Comparison of ENCODE assay signal across 9 mouse cellular contexts in genomic region chr13:52977221-52977609, GRCm38 (mm10). TPM values are rescaled to one million over a fixed set of nuclear protein-coding genes. Genes with fewer than 3 reads are reported as not detected.
A peak's percentile ranks its signal among the peaks of the same experiment; 100 is the strongest.
DNase-seq lines count a peak whose midpoint lies in the region; ATAC-seq and TF ChIP-seq lines count a peak whose summit lies in the region.
"Had no signal": no experiment of that assay in that cellular context is flagged by ENCODE, and none has a peak within 500 bp of the region (broad histone marks: within the 10 kb centered on the region; RNA-seq: fewer than 3 reads in every experiment).

No protein-coding gene starts in this region.

- H3K4me2 ChIP-seq in forebrain, embryonic 12.5 days, result peak overlapping the region; percentile 99
- peak overlapping the region; percentile 4; the same call in 1 of the 2 replicates for H3K4me2 ChIP-seq in liver, embryonic 15.5 days
- no peak overlapping the region for H3K4me2 ChIP-seq in liver, embryonic 12.5 days
- H3K4me2 ChIP-seq in hindbrain, embryonic 16.5 days (ENCODE audit: low read length), result peak overlapping the region; percentile 92
- peak overlapping the region; percentile 95 for H3K4me2 ChIP-seq in myocyte (ENCODE audit: low read depth)

- peaks cover 47% of the 10 kb centered on the region for H3K4me1 ChIP-seq in forebrain, embryonic 12.5 days
- H3K4me1 ChIP-seq in forebrain, embryonic 10.5 days, result peaks cover 69% of the 10 kb centered on the region
- peaks cover 48% of the 10 kb centered on the region for H3K4me1 ChIP-seq in liver, embryonic 15.5 days (replicated peaks)
- peaks cover 35% of the 10 kb centered on the region for H3K4me1 ChIP-seq in liver, embryonic 12.5 days
- peaks cover 30% of the 10 kb centered on the region for H3K4me1 ChIP-seq in hindbrain, embryonic 16.5 days (ENCODE audit: control insufficient read depth, insufficient read depth, low read depth, low read length)

- H3K36me3 ChIP-seq in forebrain, embryonic 12.5 days (replicated peaks), result no peaks in the 10 kb centered on the region
- H3K36me3 ChIP-seq in forebrain, embryonic 10.5 days (replicated peaks), result no peaks in the 10 kb centered on the region
- H3K36me3 ChIP-seq in liver, embryonic 15.5 days (replicated peaks), result no peaks in the 10 kb centered on the region
- no peaks in the 10 kb centered on the region for H3K36me3 ChIP-seq in liver, embryonic 12.5 days
- no peaks in the 10 kb centered on the region for H3K36me3 ChIP-seq in hindbrain, embryonic 16.5 days (ENCODE audit: control insufficient read depth, insufficient read depth, low read length)
- peaks cover 9% of the 10 kb centered on the region for H3K36me3 ChIP-seq in myocyte (ENCODE audit: control insufficient read depth, insufficient read depth)

- H3K27ac ChIP-seq in forebrain, embryonic 12.5 days, result no peak overlapping the region
- no peak overlapping the region for H3K27ac ChIP-seq in forebrain, embryonic 10.5 days
- H3K27ac ChIP-seq in liver, embryonic 15.5 days (replicated peaks), result no peak overlapping the region
- H3K27ac ChIP-seq in liver, embryonic 12.5 days, result no peak overlapping the region
- peak overlapping the region; percentile 86 for H3K27ac ChIP-seq in hindbrain, embryonic 16.5 days (ENCODE audit: low read depth, low read length)
- H3K27ac ChIP-seq: liver, embryonic 14.5 days had no signal

- H3K9ac ChIP-seq in forebrain, embryonic 12.5 days, result no peak overlapping the region
- H3K9ac ChIP-seq in liver, embryonic 15.5 days, result no peak overlapping the region
- no peak overlapping the region for H3K9ac ChIP-seq in liver, embryonic 12.5 days
- H3K9ac ChIP-seq in hindbrain, embryonic 16.5 days (ENCODE audit: low read depth, low read length), result peak overlapping the region; percentile 82
- H3K9ac ChIP-seq: liver, embryonic 14.5 days had no signal

- peak; percentile 6 for TF ChIP-seq POLR2A in myocyte (IDR thresholded peaks at IDR 0.05; ENCODE audit: insufficient read length, low read depth)

- no peak for DNase-seq in forebrain, embryonic 10.5 days (ENCODE audit: extremely low spot score, low spot score)
- no peak for DNase-seq in frontal cortex, postnatal 14 days (ENCODE audit: low spot score in 2 of 2)
- no peak for DNase-seq in right cerebral cortex, postnatal 25 days

- H3K27me3 ChIP-seq in forebrain, embryonic 12.5 days, result peaks cover 46% of the 10 kb centered on the region
- H3K27me3 ChIP-seq in forebrain, embryonic 10.5 days (ENCODE audit: poor library complexity, severe bottlenecking), result peaks cover 71% of the 10 kb centered on the region
- peaks cover 59% of the 10 kb centered on the region for H3K27me3 ChIP-seq in liver, embryonic 15.5 days
- H3K27me3 ChIP-seq in liver, embryonic 12.5 days (replicated peaks), result peaks cover 61% of the 10 kb centered on the region
- H3K27me3 ChIP-seq in hindbrain, embryonic 16.5 days (replicated peaks; ENCODE audit: control insufficient read depth, insufficient read depth, low read length), result no peaks in the 10 kb centered on the region
- no peaks in the 10 kb centered on the region for H3K27me3 ChIP-seq in myocyte (ENCODE audit: control insufficient read depth, insufficient read depth, insufficient read length)

- H3K4me3 ChIP-seq in forebrain, embryonic 12.5 days (replicated peaks), result 0 out of 2 replicates have a peak overlapping the region, but pooled peaks have one; percentile 2
- H3K4me3 ChIP-seq in forebrain, embryonic 10.5 days, result no peak overlapping the region
- no peak overlapping the region for H3K4me3 ChIP-seq in liver, embryonic 15.5 days (replicated peaks)
- H3K4me3 ChIP-seq in liver, embryonic 12.5 days, result no peak overlapping the region
- H3K4me3 ChIP-seq in hindbrain, embryonic 16.5 days (ENCODE audit: low read length), result peak overlapping the region; percentile 74
- H3K4me3 ChIP-seq in myocyte, result peak overlapping the region; percentile 95

- WGBS in forebrain, embryonic 12.5 days, result 64% methylated on average over 9 of the region's 9 CpGs
- WGBS in forebrain, embryonic 10.5 days, result 61% methylated on average over 9 of the region's 9 CpGs
- 71% methylated on average over 9 of the region's 9 CpGs for WGBS in liver, embryonic 15.5 days (ENCODE audit: insufficient replicate concordance)
- WGBS in liver, embryonic 12.5 days (ENCODE audit: insufficient replicate concordance), result 76% methylated on average over 9 of the region's 9 CpGs
- WGBS in hindbrain, embryonic 16.5 days, result 72% methylated on average over 9 of the region's 9 CpGs

- H3K9me3 ChIP-seq in forebrain, embryonic 12.5 days, result no peaks in the 10 kb centered on the region
- H3K9me3 ChIP-seq in forebrain, embryonic 10.5 days, result no peaks in the 10 kb centered on the region
- H3K9me3 ChIP-seq in liver, embryonic 15.5 days (replicated peaks), result no peaks in the 10 kb centered on the region
- H3K9me3 ChIP-seq in liver, embryonic 12.5 days (replicated peaks), result no peaks in the 10 kb centered on the region
- H3K9me3 ChIP-seq in hindbrain, embryonic 16.5 days (ENCODE audit: control insufficient read depth, low read length), result no peaks in the 10 kb centered on the region

- H3K79me2 ChIP-seq in myocyte (ENCODE audit: control insufficient read depth, insufficient read depth), result peaks cover 76% of the 10 kb centered on the region

- no peak for ATAC-seq in forebrain, embryonic 12.5 days (ENCODE audit: low FRiP score)
- no peak for ATAC-seq in liver, embryonic 15.5 days (ENCODE audit: insufficient read depth)
- ATAC-seq in liver, embryonic 12.5 days, result no peak
- ATAC-seq in hindbrain, embryonic 16.5 days, result no peak

- H3ac ChIP-seq in myocyte (ENCODE audit: control insufficient read depth, insufficient read length), result peak overlapping the region; percentile 85

TF ChIP-seq in myocyte, 11 proteins besides CTCF, POLR2A, EP300 and RAD21:
- TF ChIP-seq POLR2AphosphoS2 (IDR thresholded peaks at IDR 0.05; ENCODE audit: insufficient read length, low read depth), result no peak
- TF ChIP-seq MYOD1 (IDR thresholded peaks at IDR 0.05; ENCODE audit: control insufficient read depth in 1 of 3, insufficient read length in 2 of 3, low read depth in 2 of 3), result no peak
- no peak for TF ChIP-seq CEBPB (IDR thresholded peaks at IDR 0.05; ENCODE audit: insufficient read depth, poor library complexity, severe bottlenecking)
- TF ChIP-seq REST (IDR thresholded peaks at IDR 0.05; ENCODE audit: insufficient read depth, insufficient read length), result no peak
- no peak for TF ChIP-seq MYOG (IDR thresholded peaks at IDR 0.05; ENCODE audit: control insufficient read depth in 1 of 3, insufficient read depth in 1 of 3, insufficient read length in 2 of 3, low read depth in 2 of 3)
- no peak for TF ChIP-seq USF1 (IDR thresholded peaks at IDR 0.05; ENCODE audit: low read depth)
- no peak for TF ChIP-seq TCF12 (IDR thresholded peaks at IDR 0.05; ENCODE audit: insufficient read depth, poor library complexity, severe bottlenecking)
- TF ChIP-seq MAX (IDR thresholded peaks at IDR 0.05; ENCODE audit: low read depth), result no peak
- TF ChIP-seq E2F4 (IDR thresholded peaks at IDR 0.05; ENCODE audit: insufficient read depth), result no peak
- no peak for TF ChIP-seq TCF3 (IDR thresholded peaks at IDR 0.05; ENCODE audit: insufficient read length, low read depth)
- no peak for TF ChIP-seq SRF (IDR thresholded peaks at IDR 0.05; ENCODE audit: control insufficient read depth, insufficient read length, low read depth)

RNA-seq across cellular contexts. Expression of gene Nfil3, which starts 3.7 kb away (rescaled TPM):
- polyA plus RNA-seq in forebrain, embryonic 12.5 days (2016; fragmentation: Nextera tagmentation; extraction: Ambion mirVana), result 27.3 and 28.8 TPM in 2 replicates
- 13.4 and 15.3 TPM in 2 replicates for polyA plus RNA-seq in forebrain, embryonic 10.5 days (2016; fragmentation: Nextera tagmentation; extraction: Ambion mirVana)
- 6.0 and 6.1 TPM in 2 replicates for polyA plus RNA-seq in liver, embryonic 15.5 days (2015; fragmentation: Nextera tagmentation; extraction: Ambion mirVana)
- polyA plus RNA-seq in liver, embryonic 12.5 days (2016; fragmentation: Nextera tagmentation; extraction: Ambion mirVana), result 5.0 and 5.4 TPM in 2 replicates
- 44.8 and 46.0 TPM in 2 replicates for polyA plus RNA-seq in hindbrain, embryonic 16.5 days (2015; fragmentation: Nextera tagmentation; extraction: Ambion mirVana)
- polyA plus RNA-seq in myocyte (2012; fragmentation: generic; extraction: Trizol), result 60.6 TPM

RNA-seq across cellular contexts. Expression of gene Auh, which starts 47.7 kb away (rescaled TPM):
- polyA plus RNA-seq in forebrain, embryonic 12.5 days (2016; fragmentation: Nextera tagmentation; extraction: Ambion mirVana), result 38.9 and 42.7 TPM in 2 replicates
- 26.8 and 31.0 TPM in 2 replicates for polyA plus RNA-seq in forebrain, embryonic 10.5 days (2016; fragmentation: Nextera tagmentation; extraction: Ambion mirVana)
- 27.3 and 30.4 TPM in 2 replicates for polyA plus RNA-seq in liver, embryonic 15.5 days (2015; fragmentation: Nextera tagmentation; extraction: Ambion mirVana)
- 30.1 and 32.6 TPM in 2 replicates for polyA plus RNA-seq in liver, embryonic 12.5 days (2016; fragmentation: Nextera tagmentation; extraction: Ambion mirVana)
- 66.5 and 75.0 TPM in 2 replicates for polyA plus RNA-seq in hindbrain, embryonic 16.5 days (2015; fragmentation: Nextera tagmentation; extraction: Ambion mirVana)
- 17.4 TPM for polyA plus RNA-seq in myocyte (2012; fragmentation: generic; extraction: Trizol)

Comparison
In these comparisons a context has a peak if more than half of its experiments do, and no peak if none do; other contexts are left out.
1. H3K4me3 ChIP-seq: peak in forebrain, embryonic 12.5 days (single experiment), hindbrain, embryonic 16.5 days (single experiment) and myocyte (single experiment); none in forebrain, embryonic 10.5 days (single experiment), liver, embryonic 15.5 days (single experiment) and liver, embryonic 12.5 days (single experiment).